ENCODE assay signal across 8 mouse cellular contexts in genomic region chr8:4413206-4413605, GRCm38 (mm10).
A peak's percentile ranks its signal among the peaks of the same experiment; 100 is the strongest.
DNase-seq lines count a peak whose midpoint lies in the region; ATAC-seq lines count a peak whose summit lies in the region.

No protein-coding gene starts in this region.

- no peaks in the 10 kb centered on the region for H3K36me3 ChIP-seq in embryonic facial prominence, embryonic 10.5 days (replicated peaks)
- H3K36me3 ChIP-seq in neural tube, embryonic 13.5 days = no peaks in the 10 kb centered on the region

- no peak overlapping the region for H3K4me2 ChIP-seq in neural tube, embryonic 13.5 days

- intact Hi-C loops in left cerebral cortex, postnatal 14 days (cut with DNase I) = loop anchor here (5.0 kb wide), 3 partner anchors 79 to 174 kb away; partner anchors contain the start of gene Cers4

- WGBS in embryonic facial prominence, embryonic 10.5 days = 52% methylated on average over 6 of the region's 6 CpGs
- 56% methylated on average over 6 of the region's 6 CpGs for WGBS in neural tube, embryonic 13.5 days

- 0 out of 2 replicates have a peak, but pooled peaks have one; percentile 23 for ATAC-seq in neural tube, embryonic 13.5 days (ENCODE audit: low read depth)

- no peak overlapping the region for H3K4me3 ChIP-seq in embryonic facial prominence, embryonic 10.5 days
- no peak overlapping the region for H3K4me3 ChIP-seq in neural tube, embryonic 13.5 days

- no peaks in the 10 kb centered on the region for H3K9me3 ChIP-seq in embryonic facial prominence, embryonic 10.5 days
- H3K9me3 ChIP-seq in neural tube, embryonic 13.5 days = no peaks in the 10 kb centered on the region

- no peak overlapping the region for H3K27ac ChIP-seq in embryonic facial prominence, embryonic 10.5 days (replicated peaks)
- no peak overlapping the region for H3K27ac ChIP-seq in neural tube, embryonic 13.5 days (replicated peaks)

- H3K27me3 ChIP-seq in embryonic facial prominence, embryonic 10.5 days (replicated peaks; ENCODE audit: low read depth, poor library complexity, severe bottlenecking) = no peaks in the 10 kb centered on the region
- H3K27me3 ChIP-seq in neural tube, embryonic 13.5 days = no peaks in the 10 kb centered on the region

- peak; percentile 43 to 45 for DNase-seq in right cerebral cortex, adult 2 months (ENCODE audit: low spot score in 2 of 2)
- DNase-seq in right cerebral cortex, postnatal 14 days = no peak
- peak; percentile 16 for DNase-seq in WW6 (ENCODE audit: low read depth, low spot score)
- DNase-seq in embryonic facial prominence, embryonic 10.5 days (ENCODE audit: low spot score) = peak; percentile 16
- peak; percentile 54 for DNase-seq in induced T-regulatory cell, adult 2 months (ENCODE audit: low read depth)
- peak; percentile 45 to 84 for DNase-seq in left cerebral cortex, postnatal 14 days (ENCODE audit: low spot score in 2 of 2)
- DNase-seq in yolk sac, embryonic 10.5 days (ENCODE audit: low spot score) = no peak

- no peaks in the 10 kb centered on the region for H3K4me1 ChIP-seq in embryonic facial prominence, embryonic 10.5 days
- 0 out of 2 replicates have a peak, but pooled peaks cover 4% of the 10 kb centered on the region for H3K4me1 ChIP-seq in neural tube, embryonic 13.5 days (replicated peaks)

- no peak overlapping the region for H3K9ac ChIP-seq in neural tube, embryonic 13.5 days

Comparison
In these comparisons a context has a peak if more than half of its experiments do, and no peak if none do; other contexts are left out.
1. DNase-seq: peak in right cerebral cortex, adult 2 months (2 of 2), WW6 (single experiment), embryonic facial prominence, embryonic 10.5 days (single experiment), induced T-regulatory cell, adult 2 months (single experiment) and left cerebral cortex, postnatal 14 days (2 of 2); none in right cerebral cortex, postnatal 14 days (single experiment) and yolk sac, embryonic 10.5 days (single experiment).